Mouse (Mus musculus): ENCODE data around the gene Dnmt3a.

Gene Dnmt3a

GRCm38 (mm10) chr12:3854419-3854818 is 48.6 kb downstream of the Dnmt3a start:
- no peak for DNase-seq (ENCODE audit: low spot score)

- DNase-seq (ENCODE audit: low spot score), result no peak
Measured at GRCm38 (mm10) chr12:3855762-3856501, 50.1 kb downstream of the Dnmt3a start.

GRCm38 (mm10) chr12:3856748-3857147 is 50.9 kb downstream of the Dnmt3a start:
- DNase-seq (ENCODE audit: low spot score), result no peak

GRCm38 (mm10) chr12:3857231-3857630 is 51.4 kb downstream of the Dnmt3a start:
- no peak for DNase-seq (ENCODE audit: low spot score)

- DNase-seq (ENCODE audit: low spot score), result no peak
Measured at GRCm38 (mm10) chr12:3857773-3858172, 52.0 kb downstream of the Dnmt3a start.

GRCm38 (mm10) chr12:3858754-3859153 is 52.9 kb downstream of the Dnmt3a start:
- no peak for DNase-seq (ENCODE audit: low spot score)

- DNase-seq (ENCODE audit: low spot score), result no peak
Measured at GRCm38 (mm10) chr12:3859545-3859944, 53.7 kb downstream of the Dnmt3a start.

GRCm38 (mm10) chr12:3860005-3860404 is 54.2 kb downstream of the Dnmt3a start:
- no peak for DNase-seq (ENCODE audit: low spot score)

- DNase-seq (ENCODE audit: low spot score), result no peak
Measured at GRCm38 (mm10) chr12:3861665-3862228, 55.9 kb downstream of the Dnmt3a start.

- no peak for DNase-seq (ENCODE audit: low spot score)
Measured at GRCm38 (mm10) chr12:3862253-3862652, 56.4 kb downstream of the Dnmt3a start.

GRCm38 (mm10) chr12:3864208-3864607 is 58.4 kb downstream of the Dnmt3a start:
- DNase-seq (ENCODE audit: low spot score), result no peak

GRCm38 (mm10) chr12:3865594-3865993 is 59.8 kb downstream of the Dnmt3a start:
- no peak for DNase-seq (ENCODE audit: low spot score)

GRCm38 (mm10) chr12:3866654-3867370 is 61.0 kb downstream of the Dnmt3a start:
- no peak for DNase-seq (ENCODE audit: low spot score)

- DNase-seq (ENCODE audit: low spot score), result no peak
Measured at GRCm38 (mm10) chr12:3868115-3868514, 62.3 kb downstream of the Dnmt3a start.

GRCm38 (mm10) chr12:3868676-3869458 is 63.1 kb downstream of the Dnmt3a start:
- no peak for DNase-seq (ENCODE audit: low spot score)

- DNase-seq (ENCODE audit: low spot score), result no peak
Measured at GRCm38 (mm10) chr12:3870024-3870423, 64.2 kb downstream of the Dnmt3a start.

GRCm38 (mm10) chr12:3870859-3871462 is 65.2 kb downstream of the Dnmt3a start:
- DNase-seq (ENCODE audit: low spot score), result no peak

- DNase-seq (ENCODE audit: low spot score), result peak; percentile 42
Measured at GRCm38 (mm10) chr12:3871637-3872036, 65.8 kb downstream of the Dnmt3a start.

- DNase-seq (ENCODE audit: low spot score), result no peak
Measured at GRCm38 (mm10) chr12:3872410-3873230, 66.8 kb downstream of the Dnmt3a start.

- DNase-seq (ENCODE audit: low spot score), result no peak
Measured at GRCm38 (mm10) chr12:3875474-3875873, 69.7 kb downstream of the Dnmt3a start.

- DNase-seq (ENCODE audit: low spot score), result no peak
Measured at GRCm38 (mm10) chr12:3877376-3877775, 71.6 kb downstream of the Dnmt3a start.
